Mouse (Mus musculus) heart, embryonic 14.5 days (tissue): ENCODE data around the gene Il4i1. TPM values are rescaled to one million over a fixed set of nuclear protein-coding genes. Genes with fewer than 3 reads are reported as not detected.

ENCODE experiments used
- ATAC-seq: fragments of 200-750 bp; cut with Nextera tagmentation; 2 replicates; pipeline ENCODE4 v1.8.0; 2017; ENCODE audit warnings: low read depth, moderate TSS enrichment; ENCODE audit not compliant: insufficient number of reproducible peaks, insufficient read depth, low FRiP score
- H3K27ac ChIP-seq, 2 experiments: fragments of 200-500 bp in 1 of 2; fragments of 300-500 bp in 1 of 2; sonication (generic) in 1 of 2; replicated peaks in 1 of 2; 2 replicates each; pipeline ENCODE4 v1.5.1; 2012 to 2014; ENCODE audit warnings: low read depth in 2 of 2, low read length in 2 of 2, control low read depth in 1 of 2, mild to moderate bottlenecking in 1 of 2, mixed read lengths in 1 of 2; ENCODE audit not compliant: control insufficient read depth in 1 of 2, insufficient read depth in 1 of 2
- H3K27me3 ChIP-seq: fragments of 300-500 bp; sonication (generic); 2 replicates; pipeline ENCODE4 v1.6.1; 2014; ENCODE audit warnings: mild to moderate bottlenecking, low read length, control low read depth; ENCODE audit not compliant: control insufficient read depth, insufficient read depth
- H3K36me3 ChIP-seq: fragments of 300-500 bp; sonication (generic); 2 replicates; pipeline ENCODE4 v1.6.1; 2014; ENCODE audit warnings: mild to moderate bottlenecking, control low read depth, low read length, mixed read lengths; ENCODE audit not compliant: control insufficient read depth, insufficient read depth
- H3K4me1 ChIP-seq, 2 experiments: fragments of 200-500 bp in 1 of 2; fragments of 300-500 bp in 1 of 2; sonication (generic) in 1 of 2; 2 replicates each; pipeline ENCODE4 v1.6.1; 2012 to 2014; ENCODE audit warnings: low read length in 2 of 2, control low read depth in 1 of 2, mixed read lengths in 1 of 2; ENCODE audit not compliant: control insufficient read depth in 2 of 2, insufficient read depth in 2 of 2
- H3K4me2 ChIP-seq: fragments of 300-500 bp; sonication (generic); 2 replicates; pipeline ENCODE4 v1.6.1; 2014; ENCODE audit warnings: mild to moderate bottlenecking, low read length
- H3K4me3 ChIP-seq, 2 experiments: fragments of 200-500 bp in 1 of 2; fragments of 300-500 bp in 1 of 2; sonication (generic) in 1 of 2; 2 replicates each; pipeline ENCODE4 v1.5.1; 2012 to 2014; ENCODE audit warnings: low read length in 2 of 2, mild to moderate bottlenecking in 2 of 2, control low read depth in 1 of 2, low read depth in 1 of 2, moderate library complexity in 1 of 2; ENCODE audit not compliant: control insufficient read depth in 1 of 2, insufficient read depth in 1 of 2
- H3K9ac ChIP-seq: fragments of 300-500 bp; sonication (generic); 2 replicates; pipeline ENCODE4 v1.6.1; 2014; ENCODE audit warnings: mild to moderate bottlenecking, low read length
- H3K9me3 ChIP-seq: fragments of 300-500 bp; sonication (generic); 2 replicates; pipeline ENCODE4 v1.6.1; 2016; ENCODE audit warnings: low read length, control low read depth; ENCODE audit not compliant: control insufficient read depth
- WGBS: fragments of 180-500 bp; shearing (Covaris S2); extraction: QIAGEN DNeasy Blood & Tissue Kit; methylation state at CpG from one replicate; pipeline ENCODE4 v1.1.7; 2014; 5-methylcytosine and 5-hydroxymethylcytosine counted together
- polyA plus RNA-seq: library from polyadenylated mRNA; unstranded; fragments of >200 nt; fragmentation: Nextera tagmentation; extraction: Ambion mirVana; gene quantifications from 2 replicates; pipeline ENCODE4 v1.2.1, GENCODE M21; 2014

Il4i1 gene
- polyA plus RNA-seq, 1 experiment from 2014 or later, result 0.91 TPM

DNA sequence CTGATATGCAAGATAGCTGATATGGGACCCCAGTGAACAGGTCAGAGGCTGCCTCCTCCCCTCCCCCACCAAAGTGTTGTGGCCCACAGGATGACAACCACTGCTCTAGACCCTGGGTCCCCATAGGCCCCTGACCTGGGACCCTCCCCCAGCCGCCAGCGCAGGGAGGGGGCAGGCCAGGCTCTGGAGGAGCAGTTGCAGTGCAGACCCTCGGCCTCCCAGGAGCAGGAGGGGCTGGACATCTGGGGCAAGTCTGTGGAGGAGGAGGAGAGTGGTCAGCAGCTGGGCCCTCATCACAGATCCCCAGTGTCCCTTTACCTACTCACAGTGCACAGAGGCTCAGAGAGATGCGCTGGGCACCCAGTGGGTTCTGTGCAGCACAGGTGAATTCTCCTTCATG is 26.1 kb upstream of the Il4i1 start:
- H3K9ac ChIP-seq, result no peak overlapping the region
- no peak overlapping the region for H3K4me2 ChIP-seq
- no peaks in the 10 kb centered on the region for H3K9me3 ChIP-seq
- no peaks in the 10 kb centered on the region for H3K4me1 ChIP-seq
- no peaks in the 10 kb centered on the region for H3K27me3 ChIP-seq
- no peak for ATAC-seq
- H3K4me3 ChIP-seq, result no peak overlapping the region
- WGBS, result 57% methylated on average over 4 of the region's 4 CpGs
- H3K27ac ChIP-seq, result no peak overlapping the region
- no peaks in the 10 kb centered on the region for H3K36me3 ChIP-seq

DNA sequence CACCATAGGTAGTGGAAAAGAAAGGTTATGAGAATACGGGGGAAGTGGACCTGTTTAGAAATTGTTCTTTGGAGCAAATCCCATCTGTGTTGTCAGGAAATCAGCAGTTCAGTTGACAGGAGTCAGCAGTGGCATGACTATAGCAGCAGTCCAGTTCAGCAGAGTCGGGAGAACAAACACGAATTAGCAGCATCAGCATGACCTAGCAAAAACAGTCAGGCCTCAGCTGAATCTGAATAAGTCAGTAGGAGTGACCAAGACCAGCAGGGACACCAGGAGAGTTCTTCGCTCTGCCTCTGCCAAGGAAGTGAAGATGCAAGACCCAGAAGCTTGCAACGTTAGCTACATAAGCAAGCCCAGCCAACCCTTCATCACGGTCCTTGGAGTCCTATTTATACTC is 23.4 kb upstream of the Il4i1 start:
- WGBS, result 70% methylated on average over 6 of the region's 6 CpGs

DNA sequence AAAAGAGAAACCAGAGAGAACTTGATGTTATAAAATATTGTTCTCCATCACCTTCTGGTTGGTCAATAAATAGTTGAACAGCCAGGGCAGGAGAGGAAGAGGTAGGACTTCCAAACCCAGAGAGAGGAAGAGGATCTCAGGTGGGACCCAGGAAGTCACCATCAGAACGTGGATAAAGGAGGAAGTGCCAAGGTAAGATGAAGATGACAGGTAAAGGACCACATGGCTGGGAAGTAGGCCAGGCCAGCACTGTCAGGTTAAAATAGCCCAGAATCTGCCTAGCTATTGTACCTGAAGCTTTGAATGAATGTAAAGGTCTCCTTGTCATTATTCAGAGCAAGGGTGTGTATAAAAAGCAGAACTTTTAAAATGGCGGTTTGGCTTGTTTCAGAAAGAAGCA is 7.3 kb upstream of the Il4i1 start:
- no peak overlapping the region for H3K27ac ChIP-seq
- H3K4me3 ChIP-seq, result no peak overlapping the region
- H3K4me2 ChIP-seq, result no peak overlapping the region
- 69% methylated on average over 2 of the region's 2 CpGs for WGBS
- H3K36me3 ChIP-seq, result peaks cover 19% of the 10 kb centered on the region
- H3K4me1 ChIP-seq, result no peaks in the 10 kb centered on the region
- no peak for ATAC-seq
- H3K27me3 ChIP-seq, result no peaks in the 10 kb centered on the region
- no peaks in the 10 kb centered on the region for H3K9me3 ChIP-seq
- H3K9ac ChIP-seq, result no peak overlapping the region

More for the DNA sequence above, 23.4 kb upstream of the Il4i1 start:
- Histone ChIP-seq H3K9ac (no peak overlapping the region), H3K27me3 (no peaks in the 10 kb centered on the region), H3K9me3 (peaks cover 3% of the 10 kb centered on the region; the same call in 1 of the 2 replicates), H3K4me3 (no peak overlapping the region), H3K4me1 (no peaks in the 10 kb centered on the region), H3K36me3 (no peaks in the 10 kb centered on the region), H3K27ac (no peak overlapping the region), H3K4me2 (no peak overlapping the region)
- ATAC-seq, result no peak

DNA sequence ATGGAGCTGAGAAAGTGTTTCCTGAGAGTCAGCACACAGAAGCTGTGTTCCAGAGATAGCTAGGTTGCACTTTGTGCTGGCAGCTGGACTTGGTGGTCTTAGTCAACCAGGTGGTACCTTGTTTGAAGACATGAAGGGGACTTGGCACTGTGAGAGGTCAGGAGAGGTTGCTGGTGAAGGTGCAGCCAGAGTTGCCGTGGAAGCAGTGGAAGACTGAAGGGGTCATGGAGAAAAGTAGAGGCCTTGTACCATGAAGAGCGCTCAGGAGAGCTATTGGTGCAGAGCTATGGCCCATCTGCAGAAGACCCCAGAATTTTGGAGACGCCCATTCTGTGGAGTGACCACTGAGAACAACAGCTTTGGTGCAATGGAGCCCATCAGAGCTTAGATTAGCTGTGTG is 6.7 kb upstream of the Il4i1 start:
- no peaks in the 10 kb centered on the region for H3K4me1 ChIP-seq
- 82% methylated on average over 3 of the region's 3 CpGs for WGBS
- H3K4me3 ChIP-seq, result no peak overlapping the region
- no peaks in the 10 kb centered on the region for H3K27me3 ChIP-seq
- ATAC-seq, result no peak
- no peak overlapping the region for H3K9ac ChIP-seq
- no peaks in the 10 kb centered on the region for H3K9me3 ChIP-seq
- H3K36me3 ChIP-seq, result peaks cover 25% of the 10 kb centered on the region
- no peak overlapping the region for H3K27ac ChIP-seq
- no peak overlapping the region for H3K4me2 ChIP-seq

DNA sequence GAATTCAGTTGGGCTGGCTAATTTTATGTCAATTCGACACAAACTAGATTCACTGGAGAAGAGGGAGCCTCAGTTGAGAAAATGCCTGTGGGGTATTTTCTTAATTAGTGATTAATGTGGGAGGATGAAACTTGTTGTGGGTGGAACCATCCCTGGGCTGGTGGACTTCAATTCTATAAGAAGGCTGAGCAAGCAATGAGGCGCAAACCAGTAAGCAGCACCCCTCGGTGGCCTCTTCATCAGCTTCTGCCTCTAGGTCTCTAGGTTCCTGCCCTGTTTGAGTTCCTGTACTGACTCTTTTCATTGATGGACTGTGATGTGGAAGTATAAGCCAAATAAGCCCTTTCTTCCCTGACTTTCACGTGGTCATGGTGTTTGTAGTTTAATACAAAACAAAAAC is 5.8 kb upstream of the Il4i1 start:
- Histone ChIP-seq H3K9ac (no peak overlapping the region), H3K9me3 (no peaks in the 10 kb centered on the region), H3K4me3 (no peak overlapping the region), H3K4me1 (peaks cover 2 to 6% of the 10 kb centered on the region in 2 experiments), H3K4me2 (no peak overlapping the region), H3K36me3 (peaks cover 25% of the 10 kb centered on the region), H3K27me3 (no peaks in the 10 kb centered on the region), H3K27ac (no peak overlapping the region)
- WGBS, result 74% methylated on average over 4 of the region's 4 CpGs
- no peak for ATAC-seq

DNA sequence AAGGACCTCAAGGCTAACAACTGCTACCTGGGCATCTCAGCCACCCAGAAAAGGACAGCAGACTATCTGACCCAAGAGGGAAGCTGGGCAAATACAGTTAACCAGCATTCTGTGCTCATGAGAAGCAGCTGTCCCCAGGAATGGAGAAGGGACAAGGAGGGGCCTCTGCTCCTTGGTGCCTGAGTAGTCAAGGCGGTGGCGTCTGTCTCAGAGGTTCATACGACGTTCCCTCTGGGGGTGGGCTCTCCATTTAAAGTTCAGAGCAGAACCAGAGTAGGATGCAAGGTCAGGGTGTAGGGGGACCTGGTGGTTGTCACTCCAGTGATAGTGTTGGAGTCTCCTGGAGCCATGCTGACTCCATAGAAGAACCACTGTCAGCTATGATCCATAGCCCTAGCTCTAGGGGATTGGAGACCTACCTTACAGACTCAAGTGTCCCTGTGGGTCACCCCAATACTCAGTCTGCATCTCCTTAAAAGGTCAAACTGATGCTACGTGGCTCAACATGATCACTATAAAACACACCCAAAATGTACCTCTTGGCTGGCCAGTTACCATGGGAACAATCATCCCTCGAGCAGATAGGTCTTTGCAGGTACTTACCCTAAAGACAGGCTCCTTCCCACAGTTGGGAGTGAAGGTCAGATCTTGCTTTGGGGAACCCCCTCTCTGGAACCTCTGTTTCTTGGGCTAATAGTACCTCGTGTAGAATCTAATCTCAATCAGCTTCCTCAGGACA is 5.2 kb upstream of the Il4i1 start:
- Histone ChIP-seq H3K36me3 (peaks cover 25% of the 10 kb centered on the region), H3K4me2 (no peak overlapping the region), H3K27me3 (no peaks in the 10 kb centered on the region), H3K4me1 (peaks cover 2 to 6% of the 10 kb centered on the region in 2 experiments), H3K9me3 (no peaks in the 10 kb centered on the region), H3K4me3 (no peak overlapping the region), H3K27ac (no peak overlapping the region), H3K9ac (no peak overlapping the region)
- WGBS, result 87% methylated on average over 7 of the region's 7 CpGs
- ATAC-seq, result no peak

DNA sequence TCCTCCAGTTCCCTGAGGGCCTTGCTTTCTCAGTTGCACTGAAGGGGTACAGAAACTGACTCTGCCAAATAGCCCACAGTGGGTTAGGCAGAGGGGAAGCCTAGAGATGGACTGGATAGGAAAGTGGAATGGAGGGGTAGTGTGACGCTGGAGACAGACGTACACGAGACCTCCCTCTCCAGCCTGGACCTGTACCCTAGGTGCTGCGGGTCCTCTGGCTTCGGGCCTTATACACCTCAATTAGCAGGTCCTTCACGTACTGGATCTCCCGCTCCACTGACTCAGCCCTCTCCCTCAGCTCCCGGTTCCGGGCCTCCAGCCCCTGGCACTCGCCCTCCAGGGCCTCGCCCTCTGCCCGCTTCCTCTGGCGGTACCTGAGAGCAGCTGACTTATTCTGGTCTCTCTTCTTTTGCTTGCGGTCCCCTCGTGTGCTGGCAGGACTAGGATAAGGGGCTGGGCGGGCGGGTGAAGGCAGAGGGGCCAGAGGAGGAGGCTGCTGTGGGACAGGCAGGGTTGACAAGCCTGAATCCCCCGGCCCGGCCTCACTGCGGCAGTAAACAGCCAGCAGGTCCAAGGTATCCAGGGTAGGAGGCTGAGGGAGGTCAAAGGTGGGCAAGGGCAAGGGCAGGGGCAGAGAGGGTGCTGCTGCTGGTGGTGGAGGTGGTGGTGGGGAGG is 3.4 kb upstream of the Il4i1 start:
- H3K36me3 ChIP-seq, result peaks cover 25% of the 10 kb centered on the region
- peaks cover 7 to 14% of the 10 kb centered on the region in 2 experiments for H3K4me1 ChIP-seq
- ATAC-seq, result no peak
- no peaks in the 10 kb centered on the region for H3K27me3 ChIP-seq
- H3K9me3 ChIP-seq, result no peaks in the 10 kb centered on the region
- no peak overlapping the region for H3K4me3 ChIP-seq
- H3K4me2 ChIP-seq, result no peak overlapping the region
- no peak overlapping the region for H3K9ac ChIP-seq
- 89% methylated on average over 20 of the region's 20 CpGs for WGBS
- H3K27ac ChIP-seq, result no peak overlapping the region
